Mouse (Mus musculus): ENCODE data around the gene H6pd. TPM values are rescaled to one million over a fixed set of nuclear protein-coding genes. Genes with fewer than 3 reads are reported as not detected.

H6pd gene
- total and polyA plus RNA-seq, 3 experiments: 17.7 to 38.5 (median 25.1) TPM

DNA sequence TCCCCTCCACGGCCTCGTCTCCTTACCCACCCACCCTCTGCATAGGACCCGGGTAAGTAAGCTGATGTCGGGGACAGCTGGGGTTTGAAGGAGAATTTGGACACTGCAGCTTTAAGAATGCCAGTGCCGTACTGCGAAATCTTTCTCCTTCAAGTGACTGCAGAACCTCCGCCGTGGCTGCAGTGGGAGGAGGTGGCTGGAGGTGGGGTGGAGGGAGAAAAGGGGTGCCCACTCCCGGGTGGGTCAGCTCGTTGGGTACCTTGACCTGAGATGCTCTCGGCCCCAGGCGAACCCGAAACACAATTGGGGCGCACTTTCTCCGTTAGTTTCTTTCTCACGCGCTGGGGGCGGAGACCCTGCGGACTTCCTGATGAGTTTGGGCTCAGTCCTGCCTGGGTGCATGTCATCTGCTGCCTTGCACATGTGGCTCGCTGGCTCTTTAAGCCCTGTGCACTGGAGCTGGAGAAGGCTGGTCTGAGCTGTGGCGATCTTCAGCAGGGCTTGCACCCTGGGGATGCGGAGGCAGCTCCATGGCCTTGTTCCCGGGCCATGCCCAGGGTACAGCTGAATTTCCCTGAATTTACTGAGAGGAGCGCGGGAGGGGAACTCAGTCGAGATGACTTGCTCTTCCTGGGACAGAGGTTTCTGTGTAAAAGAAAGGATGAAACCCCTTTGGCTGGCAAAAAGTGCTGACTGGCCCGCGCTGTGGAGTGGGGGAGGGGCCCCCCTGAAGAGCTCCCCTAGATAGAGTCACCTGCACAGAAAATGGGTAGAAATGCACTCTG, 21.8 kb upstream of the H6pd start:
- Histone ChIP-seq H3K27ac (ENCODE audit: insufficient read depth, low read depth) (no peak overlapping the region), H3K27me3 (replicated peaks) (peaks cover 31% of the 10 kb centered on the region), H3K9me3 (replicated peaks; ENCODE audit: low read length) (no peaks in the 10 kb centered on the region), H3K4me2 (ENCODE audit: insufficient read depth, low read depth, poor library complexity, severe bottlenecking) (peak overlapping the region; percentile 91), H3K4me1 (ENCODE audit: control insufficient read depth in 1 of 2, insufficient read depth in 2 of 2) (peaks cover 3 to 31% of the 10 kb centered on the region in 2 experiments), H3K79me2 (replicated peaks; ENCODE audit: control insufficient read depth, extremely low read depth, insufficient read depth, poor library complexity, severe bottlenecking) (no peaks in the 10 kb centered on the region), H3K4me3 (replicated peaks in 1 of 3; ENCODE audit: low read depth in 2 of 3, low read length in 2 of 3, poor library complexity in 1 of 3) (peak overlapping the region; percentile 6 to 50 (median 34)), H3K36me3 (replicated peaks in 1 of 2; ENCODE audit: control insufficient read depth in 1 of 2, insufficient read depth in 1 of 2, low read length in 1 of 2) (no peaks in the 10 kb centered on the region), H3K9ac (ENCODE audit: insufficient read depth, low read depth) (peak overlapping the region; percentile 29; the same call in 1 of the 2 replicates)
- dilution Hi-C loops (cut with MboI; ENCODE audit: extremely low pct_ligation_motif_present, extremely low pct_unique_long_range_greater_than_20kb, low sequenced_read_pairs) (no loop called here), in situ Hi-C loops (cut with MboI; ENCODE audit: low pct_ligation_motif_present, low pct_unique_long_range_greater_than_20kb, low sequenced_read_pairs) (loop anchor here (10.0 kb wide), 1 partner anchor 64 kb away; no protein-coding TSS in a partner anchor)
- TF ChIP-seq PAX5 (IDR thresholded peaks at IDR 0.05; ENCODE audit: low read length) (no peak), CHD2 (IDR thresholded peaks at IDR 0.05; ENCODE audit: low read length) (peak; percentile 26; the same call in 1 of the 2 replicates), TBP (conservative IDR thresholded peaks at IDR 0.05; ENCODE audit: low read depth, low read length) (no peak), MAFK (IDR thresholded peaks at IDR 0.05; ENCODE audit: insufficient replicate concordance, low read length) (peak; percentile 67; the same call in 1 of the 2 replicates), MAX (IDR thresholded peaks at IDR 0.05; ENCODE audit: low read length) (peak; percentile 40; the same call in 1 of the 2 replicates), BHLHE40 (IDR thresholded peaks at IDR 0.05; ENCODE audit: low read depth, low read length) (0 out of 2 replicates have a peak, but pooled peaks have one; percentile 1), SIN3A (IDR thresholded peaks at IDR 0.05; ENCODE audit: low read length) (0 out of 2 replicates have a peak, but pooled peaks have one; percentile 38), MXI1 (IDR thresholded peaks at IDR 0.05; ENCODE audit: low read depth, low read length) (peak; percentile 60), HCFC1 (IDR thresholded peaks at IDR 0.05; ENCODE audit: low read depth, low read length) (no peak)
- DNase-seq (ENCODE audit: extremely low read depth): no peak

DNA sequence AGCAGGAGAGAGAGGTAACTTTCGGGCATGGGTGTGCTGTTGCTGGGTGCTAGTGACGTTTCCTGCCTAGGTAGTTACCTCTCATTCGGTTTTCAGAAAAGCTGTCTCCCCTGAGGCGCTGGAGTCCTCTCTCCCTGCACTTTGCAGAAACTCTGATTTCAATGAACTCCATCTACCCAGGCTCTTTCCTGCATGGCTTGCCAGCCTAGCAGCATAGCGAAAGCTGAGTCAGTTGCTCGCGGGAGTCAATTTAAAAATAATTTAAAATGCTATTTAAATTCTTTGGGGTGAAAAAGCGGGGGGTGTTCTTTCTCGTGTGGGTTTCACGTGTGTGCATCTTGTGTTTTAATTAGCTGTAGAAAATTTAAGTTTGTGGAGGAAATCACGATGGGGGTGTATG, 21.1 kb upstream of the H6pd start:
- DNase-seq (ENCODE audit: extremely low read depth): no peak
- H3K27me3 ChIP-seq (replicated peaks): peaks cover 30% of the 10 kb centered on the region
- H3K9ac ChIP-seq (ENCODE audit: insufficient read depth, low read depth): no peak overlapping the region
- H3K79me2 ChIP-seq (replicated peaks; ENCODE audit: control insufficient read depth, extremely low read depth, insufficient read depth, poor library complexity, severe bottlenecking): no peaks in the 10 kb centered on the region
- no peak overlapping the region for H3K27ac ChIP-seq (ENCODE audit: insufficient read depth, low read depth)
- H3K4me3 ChIP-seq (replicated peaks in 1 of 3; ENCODE audit: low read depth in 2 of 3, low read length in 2 of 3, poor library complexity in 1 of 3): no peak overlapping the region
- H3K9me3 ChIP-seq (replicated peaks; ENCODE audit: low read length): no peaks in the 10 kb centered on the region
- TF ChIP-seq MAX (IDR thresholded peaks at IDR 0.05; ENCODE audit: low read length) (no peak), USF2 (conservative IDR thresholded peaks at IDR 0.05; ENCODE audit: low read depth, low read length) (no peak), CHD1 (IDR thresholded peaks at IDR 0.05; ENCODE audit: low read depth, low read length) (no peak), IRF4 (IDR thresholded peaks at IDR 0.05; ENCODE audit: low read depth, low read length) (no peak), POLR2AphosphoS2 (IDR thresholded peaks at IDR 0.05; ENCODE audit: low read depth, low read length) (no peak), ZKSCAN1 (IDR thresholded peaks at IDR 0.05; ENCODE audit: borderline replicate concordance, low read depth, low read length) (no peak), SMC3 (IDR thresholded peaks at IDR 0.05; ENCODE audit: low read depth, low read length) (no peak), ETS1 (conservative IDR thresholded peaks at IDR 0.05; ENCODE audit: low read depth, low read length) (no peak), PAX5 (IDR thresholded peaks at IDR 0.05; ENCODE audit: low read length) (no peak), MEF2A (IDR thresholded peaks at IDR 0.05; ENCODE audit: borderline replicate concordance, low read depth, low read length) (no peak), EP300 (IDR thresholded peaks at IDR 0.05; ENCODE audit: low read length) (no peak), JUND (conservative IDR thresholded peaks at IDR 0.05; ENCODE audit: low read depth, low read length) (no peak), RCOR1 (conservative IDR thresholded peaks at IDR 0.05; ENCODE audit: low read depth, low read length) (no peak), CTCF (conservative IDR thresholded peaks at IDR 0.05 in 1 of 2, IDR thresholded peaks at IDR 0.05 in 1 of 2; ENCODE audit: low read depth in 2 of 2, low read length in 2 of 2) (no peak), BHLHE40 (IDR thresholded peaks at IDR 0.05; ENCODE audit: low read depth, low read length) (no peak), E2F4 (IDR thresholded peaks at IDR 0.05; ENCODE audit: insufficient replicate concordance, low read depth, low read length) (no peak), GABPA (IDR thresholded peaks at IDR 0.05; ENCODE audit: insufficient replicate concordance, low read depth, low read length) (no peak), TCF12 (IDR thresholded peaks at IDR 0.05; ENCODE audit: low read depth, low read length) (no peak), TBP (conservative IDR thresholded peaks at IDR 0.05; ENCODE audit: low read depth, low read length) (no peak), CHD2 (IDR thresholded peaks at IDR 0.05; ENCODE audit: low read length) (no peak)
- dilution Hi-C loops (cut with MboI; ENCODE audit: extremely low pct_ligation_motif_present, extremely low pct_unique_long_range_greater_than_20kb, low sequenced_read_pairs) (no loop called here), in situ Hi-C loops (cut with MboI; ENCODE audit: low pct_ligation_motif_present, low pct_unique_long_range_greater_than_20kb, low sequenced_read_pairs) (loop anchor here (10.0 kb wide), 1 partner anchor 65 kb away; no protein-coding TSS in a partner anchor)
- H3K4me2 ChIP-seq (ENCODE audit: insufficient read depth, low read depth, poor library complexity, severe bottlenecking): peak overlapping the region; percentile 91
- H3K4me1 ChIP-seq (ENCODE audit: control insufficient read depth in 1 of 2, insufficient read depth in 2 of 2): peaks cover 6 to 32% of the 10 kb centered on the region in 2 experiments
- no peaks in the 10 kb centered on the region for H3K36me3 ChIP-seq (replicated peaks in 1 of 2; ENCODE audit: control insufficient read depth in 1 of 2, insufficient read depth in 1 of 2, low read length in 1 of 2)

Data from CH12.LX (cell line).